Mouse (Mus musculus) gastrocnemius, adult 8-10 months (tissue): ENCODE data around the gene Nek4. TPM values are rescaled to one million over a fixed set of nuclear protein-coding genes. Genes with fewer than 3 reads are reported as not detected.

ENCODE experiments used
- DNase-seq, 2 experiments: peaks; one replicate each; pipeline ENCODE4 v3.0.0; 2022; ENCODE audit warnings: low spot score in 2 of 2
- total RNA-seq, 4 experiments: library from RNA; stranded (reverse); gene quantifications; 2 replicates each; pipeline ENCODE4 v1.2.4; 2022

Gene Nek4
- total RNA-seq, 4 experiments from 2014 or later, result 3.5 to 4.5 (median 4.0) TPM

DNA sequence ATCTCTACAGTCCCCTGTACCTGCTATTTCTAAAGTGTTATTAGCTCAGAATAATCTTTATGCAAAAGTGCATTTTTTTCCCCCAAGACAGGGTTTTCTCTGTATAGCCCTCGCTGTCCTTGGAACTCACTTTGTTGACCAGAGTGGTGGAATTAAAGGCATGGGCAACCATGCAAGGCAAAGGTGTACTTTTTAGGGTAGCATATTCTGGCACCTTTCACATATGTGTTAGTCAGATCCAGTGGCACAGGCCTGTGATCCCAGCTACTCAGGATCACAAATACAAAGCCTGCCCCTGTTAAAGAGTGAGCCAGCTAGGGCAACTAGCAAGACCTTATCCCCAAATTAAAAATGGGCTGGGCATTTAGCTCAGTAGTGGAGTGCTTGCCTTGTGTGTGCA is 9.2 kb downstream of the Nek4 start:
- no peak for DNase-seq

DNA sequence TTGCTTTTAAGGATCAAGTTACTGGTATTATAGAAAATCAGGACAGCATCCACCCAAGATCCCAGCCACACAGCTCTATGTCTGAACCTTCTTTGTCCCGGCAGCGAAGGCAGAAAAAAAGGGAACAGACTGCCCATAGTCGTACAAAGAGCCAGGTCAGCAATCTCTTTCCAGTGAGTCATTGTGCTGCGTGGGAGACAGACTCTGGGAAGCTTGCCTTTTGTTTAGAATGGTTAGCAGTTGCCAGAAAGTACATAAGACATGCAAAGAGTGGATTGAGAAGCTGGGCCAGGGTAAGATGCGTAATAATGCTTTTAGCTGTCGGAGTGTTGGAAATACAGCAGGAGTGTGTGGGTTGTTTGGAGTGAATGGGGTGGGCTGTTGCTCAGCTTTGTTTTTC is 23.0 kb downstream of the Nek4 start:
- no peak for DNase-seq

DNA sequence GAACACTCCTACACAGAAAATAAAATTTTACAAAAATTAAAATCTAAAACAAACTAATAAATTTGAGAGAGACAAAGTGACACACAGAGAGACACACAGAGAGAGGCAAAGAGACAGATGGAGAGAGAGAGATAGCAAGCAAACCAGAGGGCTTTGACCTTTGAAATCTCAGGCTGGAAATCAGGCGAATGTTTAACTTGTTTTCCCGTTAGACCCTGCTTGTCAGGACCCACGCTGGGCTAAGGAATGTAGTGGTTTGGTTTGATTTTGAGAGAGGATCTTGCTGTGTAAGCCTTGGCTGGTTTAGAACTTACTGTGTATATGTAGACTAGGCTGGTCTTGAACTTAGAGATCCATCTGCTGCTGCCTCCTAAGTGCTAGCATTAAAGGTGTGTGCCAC is 25.0 kb downstream of the Nek4 start:
- DNase-seq, result no peak

DNA sequence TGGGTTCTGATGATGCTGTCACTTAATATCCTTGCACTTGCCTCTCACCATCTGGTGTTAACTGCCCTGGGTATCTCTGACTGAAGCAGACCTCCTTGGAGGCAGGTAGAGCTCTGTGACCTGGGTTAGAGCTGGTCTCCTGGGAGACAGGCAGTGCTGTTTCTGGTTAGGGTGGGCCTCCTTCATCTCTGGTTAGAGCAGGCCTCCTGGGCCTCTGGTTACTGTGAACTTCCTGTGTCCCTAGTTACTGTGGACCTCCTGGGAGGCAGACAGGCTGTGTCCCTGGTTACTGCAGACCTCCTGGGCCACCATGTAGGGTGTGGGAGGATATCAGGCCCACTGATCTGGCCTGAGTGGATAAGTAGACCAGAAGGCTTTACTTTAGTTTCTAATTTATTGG is 45.2 kb downstream of the Nek4 start:
- no peak for DNase-seq

DNA sequence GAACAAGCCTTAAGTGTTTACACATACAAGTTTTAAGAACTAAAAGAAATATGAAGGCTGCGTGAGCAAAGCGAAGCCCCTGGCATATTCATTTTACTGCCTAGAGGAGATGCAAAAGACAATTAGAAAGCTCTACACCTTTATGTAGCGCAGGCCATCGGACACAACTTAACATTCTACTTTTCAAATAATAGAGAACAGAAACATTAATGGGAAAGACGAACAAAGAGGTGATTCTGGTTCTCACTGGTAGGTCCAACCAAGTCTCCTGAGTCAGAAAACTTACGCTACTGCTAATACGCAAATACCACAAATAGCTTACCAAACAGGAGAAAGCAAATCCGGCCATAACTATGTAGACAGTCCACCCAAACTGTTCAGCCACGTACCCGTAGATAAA is 49.2 kb downstream of the Nek4 start:
- no peak for DNase-seq

DNA sequence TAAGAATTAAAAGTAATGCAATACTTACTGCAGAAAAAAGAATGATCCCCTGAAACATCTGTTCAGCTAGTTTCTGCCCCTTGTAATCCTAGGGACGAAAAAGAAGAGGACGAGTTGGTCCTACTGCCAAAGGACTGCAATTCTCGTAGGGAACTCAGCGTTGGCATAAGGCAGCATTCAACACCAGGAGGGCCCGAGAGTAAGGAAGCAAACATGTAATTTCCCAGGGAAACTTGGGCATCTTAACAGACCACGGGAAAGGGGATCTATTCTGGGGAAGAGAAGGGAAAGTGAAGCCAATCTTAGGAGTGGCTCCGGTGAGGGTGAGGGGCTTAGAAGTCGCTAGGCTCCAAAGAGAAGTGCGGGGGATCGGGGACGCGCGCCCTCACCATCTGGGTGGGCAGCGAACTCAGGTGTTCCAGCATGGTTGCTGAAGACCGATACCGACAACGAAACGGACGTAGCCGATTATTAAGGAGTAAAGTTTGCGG is 49.7 kb downstream of the Nek4 start:
- DNase-seq, result no peak

DNA sequence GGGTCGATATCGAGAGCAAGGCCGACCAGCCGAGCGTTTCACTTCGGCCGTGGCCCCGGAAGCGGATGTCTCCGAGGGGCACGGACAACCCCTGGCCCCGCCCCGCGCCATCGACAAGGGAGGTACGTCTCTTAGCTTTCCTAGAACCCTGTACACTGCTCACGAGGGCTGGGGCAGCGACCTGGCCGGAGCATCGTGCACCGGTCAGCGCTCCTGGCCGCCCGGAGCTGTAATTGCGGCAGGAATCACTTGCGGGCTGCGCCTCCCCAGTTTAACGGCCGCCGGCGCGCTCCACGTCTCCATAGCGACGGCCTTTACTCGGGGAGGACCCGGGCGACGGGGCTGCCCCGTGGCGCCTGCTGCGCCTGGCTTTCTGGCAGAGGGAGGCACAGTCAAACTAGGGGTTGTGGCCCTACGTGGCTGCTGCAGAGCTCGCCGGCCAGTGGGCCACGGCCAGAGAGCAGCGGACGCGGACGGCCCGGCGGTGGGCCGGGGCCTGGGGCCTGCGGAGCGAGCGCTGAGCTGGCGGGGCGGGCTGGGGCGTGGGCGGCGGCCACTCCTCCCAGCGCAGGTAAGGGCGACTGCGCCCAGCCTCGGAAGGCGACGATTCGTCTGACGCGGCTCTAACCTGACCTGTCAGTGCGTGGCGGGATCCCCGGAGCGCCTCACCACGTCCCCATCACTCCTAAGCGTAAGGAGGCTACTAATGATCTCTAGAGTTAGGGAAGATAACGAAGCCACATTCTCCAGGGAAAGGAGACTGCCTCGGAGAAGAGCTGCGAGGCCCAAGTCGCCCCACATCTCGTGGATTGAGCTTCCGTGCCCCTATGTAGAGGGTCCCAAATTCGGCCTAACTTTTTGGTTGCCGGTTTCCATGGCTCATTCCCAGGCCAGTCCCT is 50.4 kb downstream of the Nek4 start, which contains the start of the genes Glt8d1 and Spcs1:
Gene Glt8d1, plus strand, starts transcription at position 94 of the 899 bp plus-strand sequence.
Gene Spcs1, minus strand, starts transcription at position 366 of the 899 bp plus-strand sequence.
- DNase-seq, result peak; percentile 70 to 74

DNA sequence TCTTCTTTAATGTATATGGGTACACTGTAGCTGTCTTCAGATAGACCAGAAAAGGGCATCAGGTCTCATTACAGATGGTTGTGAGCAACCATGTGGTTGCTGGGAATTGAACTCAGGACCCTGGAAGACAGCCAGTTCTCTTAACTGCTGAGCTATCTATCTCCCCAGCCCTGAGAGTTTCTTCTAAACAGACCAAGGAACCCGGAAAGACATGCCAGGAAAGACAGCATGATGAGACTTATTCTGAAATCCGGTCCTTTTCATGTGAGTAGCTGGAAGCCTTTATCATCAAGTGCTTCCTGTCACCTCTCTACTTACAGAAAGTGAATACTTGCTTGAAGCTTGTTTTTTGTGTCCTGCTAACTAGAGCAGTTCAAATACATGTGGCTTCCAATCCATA is 53.4 kb downstream of the Nek4 start:
- DNase-seq, result no peak

DNA sequence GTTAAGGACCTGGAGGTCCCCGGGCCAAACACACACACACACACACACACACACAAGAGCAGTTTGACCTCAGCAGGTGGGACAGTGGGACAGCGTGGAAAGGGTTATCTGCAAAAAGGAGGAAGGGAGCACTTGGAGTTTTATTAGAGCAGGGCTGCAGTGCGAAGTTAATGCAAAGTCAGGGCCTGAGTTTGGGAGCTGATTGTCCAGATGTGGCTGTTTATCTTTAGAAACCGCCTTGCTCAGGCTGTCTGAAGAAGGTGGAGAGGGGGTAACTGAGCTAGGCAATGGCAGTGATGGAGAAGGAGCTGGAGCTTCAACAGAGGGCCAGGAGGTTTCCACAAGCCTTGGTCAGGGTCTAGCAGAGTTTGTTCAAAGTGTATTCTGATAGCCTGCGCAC is 55.6 kb downstream of the Nek4 start:
- DNase-seq, result no peak

DNA sequence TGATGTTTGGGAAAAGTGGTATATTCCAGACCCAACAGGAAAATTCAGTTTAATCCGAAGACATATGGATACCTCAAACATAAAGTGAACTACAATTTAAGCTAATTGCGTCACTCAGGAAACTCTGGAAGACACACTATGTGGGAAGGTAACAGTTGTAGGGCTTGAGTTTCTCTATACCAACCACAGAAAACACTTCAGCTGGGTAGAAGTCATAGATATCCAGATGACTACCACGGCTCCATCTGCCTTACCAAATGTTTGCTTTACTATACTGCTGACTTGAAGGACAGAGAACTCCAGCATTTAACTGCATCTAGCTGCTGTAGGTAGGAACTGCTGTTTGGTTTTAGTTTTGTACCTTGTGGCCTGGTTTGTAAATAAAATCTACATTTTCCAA is 60.4 kb downstream of the Nek4 start:
- DNase-seq, result no peak

DNA sequence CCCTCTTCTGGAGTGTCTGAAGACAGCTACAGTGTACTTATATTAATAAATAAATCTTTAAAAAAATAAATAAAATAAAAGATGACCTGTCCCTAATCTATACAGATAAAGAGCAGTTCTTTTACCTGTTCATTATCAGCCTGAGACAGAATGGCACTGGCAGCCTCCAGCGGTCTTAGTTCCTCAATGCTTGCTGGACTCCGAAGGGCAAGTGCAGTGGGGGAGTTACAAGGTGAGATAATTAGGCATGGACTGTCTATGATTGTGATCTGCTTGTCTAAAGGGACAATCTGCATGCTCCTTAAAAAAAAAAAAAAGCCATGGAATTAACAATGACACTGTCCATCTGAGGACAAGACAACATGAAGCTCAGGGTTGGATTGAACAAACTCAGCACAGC is 62.8 kb downstream of the Nek4 start:
- DNase-seq, result no peak

DNA sequence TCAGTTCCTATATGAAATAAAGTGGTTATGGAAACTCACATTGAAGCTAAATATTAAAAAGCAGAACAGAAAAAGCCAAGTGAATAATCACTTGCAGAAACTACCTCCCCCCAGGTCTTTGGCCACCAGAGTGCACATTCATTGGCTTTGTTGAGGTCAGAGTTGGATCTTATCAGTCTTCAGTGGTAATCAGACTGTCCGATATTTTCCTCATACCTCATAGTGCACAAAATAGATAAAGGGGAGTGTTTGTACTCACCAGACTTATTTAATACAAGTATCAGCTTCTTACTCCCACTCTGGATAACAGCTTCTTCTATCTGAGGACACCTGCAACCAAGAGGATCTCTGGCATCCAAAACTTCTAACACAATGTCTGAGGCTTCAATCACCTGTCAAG is 64.9 kb downstream of the Nek4 start:
- no peak for DNase-seq

DNA sequence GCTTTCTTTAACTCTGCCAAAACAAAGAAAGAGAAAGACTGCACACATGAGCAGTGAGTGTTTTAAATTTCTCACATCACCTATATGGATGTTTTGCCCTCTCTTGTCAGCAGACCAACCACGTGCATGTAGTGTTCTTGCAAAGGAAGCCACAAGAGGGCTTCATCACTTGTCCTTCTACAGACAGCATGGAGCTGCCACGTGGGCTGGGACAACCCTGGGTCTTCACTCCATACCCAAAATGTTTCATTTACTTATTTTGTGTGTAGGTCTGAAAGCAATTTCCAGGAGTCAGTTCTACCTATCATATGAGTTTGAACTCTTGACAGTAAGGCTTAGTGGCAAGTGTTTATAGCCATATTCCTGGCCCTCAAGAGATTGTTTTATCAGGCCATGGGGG is 66.7 kb downstream of the Nek4 start:
- DNase-seq, result no peak

DNA sequence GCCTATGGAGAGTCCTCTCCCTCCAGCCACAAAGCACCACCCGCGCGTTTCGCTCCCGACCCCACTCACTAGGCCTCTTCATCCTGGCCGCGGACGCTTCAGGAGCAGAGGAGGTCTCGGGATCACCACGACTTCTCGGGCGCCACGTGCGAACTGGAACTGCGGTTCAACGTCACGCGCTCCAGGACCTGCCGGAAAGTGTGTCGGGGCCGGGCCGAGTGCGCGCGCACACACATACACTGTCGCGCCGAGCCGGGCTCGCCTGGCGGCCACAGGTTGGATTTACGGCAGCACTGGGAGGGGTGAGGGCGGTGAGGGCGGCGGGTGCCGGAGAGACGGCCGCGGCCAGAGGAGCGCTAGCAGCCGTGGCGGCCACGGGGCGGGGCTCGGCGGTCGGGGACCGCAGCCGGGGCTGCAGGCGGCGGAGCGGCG is 67.7 kb downstream of the Nek4 start, which contains the start of the genes Pbrm1 and Gnl3:
Gene Pbrm1, plus strand, starts transcription at position 279 of the 432 bp plus-strand sequence.
Gene Gnl3, minus strand, starts transcription at position 293 of the 432 bp plus-strand sequence.
- DNase-seq, result peak; percentile 95 to 97

DNA sequence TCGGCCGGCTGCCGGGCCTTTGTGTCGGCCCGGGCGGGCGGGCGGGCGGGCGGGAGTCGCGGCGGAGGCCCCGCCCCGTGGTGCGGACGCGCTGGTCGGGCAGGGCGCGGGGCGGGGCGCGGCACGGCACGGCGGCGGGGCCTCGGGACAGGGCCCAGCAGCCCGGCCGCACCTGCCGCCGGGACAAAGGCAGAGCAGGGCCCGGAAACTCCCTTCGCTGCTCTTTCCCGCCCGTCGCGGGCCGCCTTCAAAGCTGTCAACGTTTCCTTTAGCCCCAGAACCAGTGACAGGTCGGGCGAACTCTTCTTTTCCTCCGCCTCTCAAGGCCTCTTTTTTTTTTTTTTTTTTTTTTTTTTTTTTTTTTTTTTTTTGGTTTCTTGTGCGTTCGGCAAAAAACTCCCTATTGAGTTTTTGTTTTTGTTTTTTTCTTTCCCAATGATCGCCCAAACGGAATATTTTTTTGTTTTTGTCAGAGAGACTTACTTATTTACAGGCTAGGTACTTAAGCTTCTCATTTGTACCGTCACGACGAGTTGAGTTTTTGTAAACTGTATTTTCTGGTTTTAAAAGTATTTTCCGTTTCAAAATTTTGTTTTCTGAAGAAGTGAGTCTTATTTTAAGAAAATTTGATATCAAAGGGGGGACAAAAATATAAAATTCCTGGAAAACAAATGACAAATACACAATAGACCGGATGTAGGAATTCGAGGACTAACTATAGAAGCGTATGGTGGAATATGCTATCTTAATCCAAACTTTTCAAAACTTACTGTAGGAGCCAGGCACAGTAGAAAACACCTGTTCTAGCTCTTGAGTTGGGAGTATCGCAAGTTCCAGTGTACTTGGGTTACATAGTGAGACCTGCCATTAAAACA is 68.4 kb downstream of the Nek4 start:
- DNase-seq, result peak in 1 of 2 experiments; percentile 72

DNA sequence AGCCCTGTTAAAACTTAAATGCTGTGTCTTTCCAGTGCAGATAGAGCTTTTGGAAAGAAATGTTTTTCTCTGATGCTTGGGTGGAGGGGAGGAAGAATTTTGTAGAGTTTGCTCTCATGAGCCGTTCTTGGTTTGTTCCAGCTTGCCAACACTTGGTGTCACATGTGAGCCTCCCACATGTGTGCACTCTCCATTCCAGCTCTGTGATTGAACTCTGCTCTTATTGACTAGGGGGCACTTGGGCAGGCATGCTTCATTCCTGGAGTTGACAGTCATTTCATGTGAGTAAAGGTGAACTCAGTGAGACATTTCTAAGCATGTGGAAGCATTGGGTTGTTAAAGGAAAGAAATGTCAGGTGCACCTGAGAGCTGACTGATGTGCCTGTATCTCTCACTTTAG is 71.4 kb downstream of the Nek4 start:
- no peak for DNase-seq

DNA sequence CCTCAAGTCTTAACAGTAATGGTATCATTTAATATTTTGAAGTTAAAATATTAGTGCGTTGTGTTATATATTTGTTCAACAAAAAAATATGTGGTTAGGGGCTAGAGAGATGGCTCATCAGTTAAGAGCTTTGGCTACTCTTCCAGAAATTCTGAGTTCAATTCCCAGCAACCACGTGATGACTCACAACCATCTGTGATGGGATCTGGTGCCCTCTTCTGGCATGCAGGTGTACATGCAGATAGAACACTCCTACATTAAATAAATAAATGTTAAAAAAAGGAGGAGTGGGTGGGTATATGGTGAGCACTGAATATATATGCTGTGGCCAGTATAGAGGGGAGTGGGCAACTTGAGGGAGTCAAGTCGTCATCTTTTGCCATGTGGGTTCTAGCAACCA is 74.6 kb downstream of the Nek4 start:
- DNase-seq, result no peak

Other genes with a start within 250 kb of the Nek4 start
- 10 to 100 TPM; 10.7 to 13.0 (median 12.2) TPM for gene Sfmbt1, start 236.5 kb upstream of the Nek4 start, total RNA-seq
- gene Tmem110, start 125.8 kb upstream of the Nek4 start, total RNA-seq, result 10 to 100 TPM in 1 of 4 experiments, 1 to 10 TPM in 3; 6.3 to 10.6 (median 7.2) TPM
- gene Mustn1, start 72.2 kb upstream of the Nek4 start, total RNA-seq, result 100 to 1,000 TPM in 1 of 4 experiments, 10 to 100 TPM in 3; 54.5 to 111 (median 61.6) TPM
- gene Itih4, start 64.9 kb upstream of the Nek4 start, total RNA-seq, result under 1 TPM in 1 of 4 experiments, not detected in 3; 0.48 TPM
- under 1 TPM in 3 of 4 experiments, not detected in 1; 0.15 to 0.51 (median 0.40) TPM for gene Itih3, start 27.6 kb upstream of the Nek4 start, total RNA-seq
- under 1 TPM in 1 of 4 experiments, not detected in 3; 0.11 TPM for gene Itih1, start 8.1 kb upstream of the Nek4 start, total RNA-seq
- 10 to 100 TPM; 10.6 to 12.5 (median 11.8) TPM for gene Glt8d1, start 50.0 kb downstream of the Nek4 start, total RNA-seq
- gene Spcs1, start 50.3 kb downstream of the Nek4 start, total RNA-seq, result 100 to 1,000 TPM; 121 to 132 (median 130) TPM
- 10 to 100 TPM; 38.3 to 45.6 (median 39.8) TPM for gene Pbrm1, start 67.8 kb downstream of the Nek4 start, total RNA-seq
- gene Gnl3, start 67.8 kb downstream of the Nek4 start, total RNA-seq, result 10 to 100 TPM; 25.7 to 35.9 (median 30.8) TPM
- gene Smim4, start 177.6 kb downstream of the Nek4 start, total RNA-seq, result 10 to 100 TPM; 26.8 to 40.5 (median 34.1) TPM
- gene Nt5dc2, start 179.7 kb downstream of the Nek4 start, total RNA-seq, result 1 to 10 TPM in 1 of 4 experiments, under 1 TPM in 3; 0.32 to 1.1 (median 0.74) TPM
- gene Stab1, start 217.3 kb downstream of the Nek4 start, total RNA-seq, result 1 to 10 TPM; 5.0 to 9.9 (median 6.0) TPM